Mouse (Mus musculus): ENCODE data around the gene Zfp354a.

DNA sequence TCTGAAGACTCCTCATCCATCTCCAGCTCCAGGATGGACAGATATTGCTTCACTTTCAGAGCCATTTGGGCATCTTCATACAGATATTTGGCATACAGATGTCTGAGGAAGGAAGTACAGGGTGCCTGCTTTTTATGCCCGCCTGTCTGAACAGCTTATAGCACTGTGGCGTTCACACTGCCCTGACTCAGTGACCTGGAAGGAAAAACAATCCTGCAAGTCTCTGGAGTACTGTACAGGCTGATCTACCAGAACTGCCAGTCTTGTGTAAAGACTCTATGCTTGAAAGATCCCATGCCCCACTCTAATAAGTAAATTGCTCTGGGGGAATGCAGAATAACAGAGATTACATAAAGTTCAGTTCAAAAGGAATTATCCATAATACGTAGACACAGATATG, 51.6 kb downstream of the Zfp354a start:
- TF ChIP-seq GATA1 (IDR thresholded peaks at IDR 0.05; ENCODE audit: borderline replicate concordance, low read length) (no peak), FLI1 (IDR thresholded peaks at IDR 0.05; ENCODE audit: low read length) (no peak)
